Mouse (Mus musculus) spleen, postnatal 10 days (tissue): ENCODE measurements around the gene Mgll.

Source experiments
- DNase-seq, 2 experiments: peaks; one replicate each; pipeline ENCODE4 v3.0.0; 2021 to 2022; ENCODE audit warnings: low spot score in 2 of 2

The Mgll gene

GRCm38 (mm10) chr6:88769723-88770122, 45.5 kb downstream of the Mgll start:
- DNase-seq = no peak

GRCm38 (mm10) chr6:88770300-88770904, 46.2 kb downstream of the Mgll start:
- peak in 1 of 2 experiments; percentile 16 for DNase-seq

DNA sequence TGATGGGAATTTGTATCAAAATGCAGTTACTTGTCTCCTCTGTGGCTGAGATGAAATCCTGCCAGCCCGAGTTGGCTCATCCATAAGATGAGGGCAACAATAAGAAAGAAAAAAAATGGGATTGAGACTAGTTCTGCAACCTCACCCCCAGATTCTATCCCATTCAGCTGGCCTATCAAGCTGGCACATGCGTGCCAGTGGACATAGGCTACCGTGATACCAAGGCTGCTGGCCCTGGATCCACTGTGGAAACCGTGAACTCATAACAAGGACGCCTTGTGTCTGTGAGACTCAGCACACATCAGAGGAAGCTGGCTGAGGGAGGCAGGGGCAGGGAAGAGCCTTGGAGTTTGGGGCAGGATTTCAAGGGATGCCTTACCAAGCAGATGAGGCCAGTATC, 46.8 kb downstream of the Mgll start:
- DNase-seq = no peak

DNA sequence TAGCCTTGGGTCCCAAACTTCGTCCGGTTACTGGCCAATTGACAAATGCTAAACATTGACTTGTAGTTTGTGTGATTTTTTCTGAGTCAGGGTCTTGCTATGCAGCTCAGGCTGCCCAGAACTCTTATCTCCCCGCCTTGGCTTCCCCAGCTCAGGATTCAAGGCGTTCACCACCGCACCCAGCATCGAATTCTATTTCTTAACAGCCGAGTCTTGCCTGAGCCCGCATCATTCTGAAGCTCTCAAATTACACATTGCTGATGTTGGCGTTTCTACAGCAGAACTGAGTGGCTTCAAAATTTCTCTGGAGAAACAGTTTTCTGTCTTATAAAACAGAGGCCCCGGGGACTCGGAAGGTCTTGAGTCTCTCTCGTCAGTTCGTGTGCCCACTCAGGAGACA, 47.8 kb downstream of the Mgll start:
- no peak for DNase-seq

GRCm38 (mm10) chr6:88774055-88774454, 49.8 kb downstream of the Mgll start:
- no peak for DNase-seq

GRCm38 (mm10) chr6:88775267-88775666, 51.1 kb downstream of the Mgll start:
- no peak for DNase-seq

DNA sequence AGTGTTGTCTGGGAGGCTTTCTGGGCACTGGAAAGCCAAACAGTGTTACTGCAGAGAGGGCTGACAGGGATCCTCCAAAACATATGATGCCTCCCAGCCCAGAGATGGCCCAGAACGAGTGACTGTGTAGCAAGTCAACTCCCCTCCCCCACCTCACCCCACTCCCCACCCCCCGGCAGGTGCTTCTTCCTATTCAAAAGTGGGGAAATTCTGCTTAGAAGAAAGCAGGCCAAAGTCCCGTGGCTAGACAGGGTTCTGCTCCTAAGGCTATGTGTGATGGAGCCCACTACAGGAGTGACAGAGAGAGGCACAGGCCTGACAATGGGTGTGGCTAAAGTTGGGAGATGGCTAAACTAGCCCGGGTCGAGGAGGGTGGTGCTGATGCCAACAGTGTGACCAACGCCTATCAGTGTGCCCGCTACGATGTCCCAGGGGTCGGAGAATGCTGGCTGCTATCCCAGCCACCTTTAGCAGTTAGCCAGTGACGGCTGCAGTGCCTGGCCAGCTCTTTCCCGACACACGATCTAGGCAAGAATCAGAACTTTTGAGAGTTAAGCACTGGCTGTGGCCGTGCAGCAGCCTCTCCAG, 52.2 kb downstream of the Mgll start:
- no peak for DNase-seq

- DNase-seq = no peak
Observed at GRCm38 (mm10) chr6:88776964-88777363, 52.8 kb downstream of the Mgll start.

DNA sequence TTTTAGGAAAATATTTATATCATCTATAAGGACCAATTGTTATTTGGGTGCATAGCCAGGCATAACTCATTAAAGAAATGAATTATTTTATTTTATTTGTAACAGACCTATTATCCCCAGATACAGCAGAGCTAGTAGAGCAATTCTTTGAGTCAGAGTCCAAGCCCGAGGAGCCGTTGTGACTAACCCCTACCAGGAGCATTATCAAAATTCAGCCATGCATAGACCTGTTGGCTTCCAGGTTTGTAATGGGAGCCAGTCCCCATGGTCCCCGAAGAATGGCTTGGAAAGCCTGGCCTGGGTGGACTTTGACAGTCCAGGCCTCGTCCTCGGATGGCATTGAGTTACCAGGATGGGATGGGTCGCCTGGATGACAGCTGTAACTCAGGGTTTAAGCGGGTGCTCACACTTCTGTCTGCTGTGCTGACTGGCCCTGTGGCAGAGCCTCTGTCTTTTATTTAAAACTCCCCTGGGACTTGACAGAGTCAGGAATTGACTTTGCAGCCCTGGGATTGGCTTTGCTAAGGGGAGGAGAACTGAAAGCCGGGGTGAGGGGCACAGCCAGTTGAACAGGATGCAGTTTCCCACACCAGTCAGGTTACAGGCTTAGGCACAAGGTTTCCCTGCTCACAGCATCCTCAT, 54.0 kb downstream of the Mgll start:
- no peak for DNase-seq

GRCm38 (mm10) chr6:88779755-88780154, 55.5 kb downstream of the Mgll start:
- DNase-seq = no peak

- DNase-seq = peak in 1 of 2 experiments; percentile 28
Observed at GRCm38 (mm10) chr6:88781919-88782318, 57.7 kb downstream of the Mgll start.

DNA sequence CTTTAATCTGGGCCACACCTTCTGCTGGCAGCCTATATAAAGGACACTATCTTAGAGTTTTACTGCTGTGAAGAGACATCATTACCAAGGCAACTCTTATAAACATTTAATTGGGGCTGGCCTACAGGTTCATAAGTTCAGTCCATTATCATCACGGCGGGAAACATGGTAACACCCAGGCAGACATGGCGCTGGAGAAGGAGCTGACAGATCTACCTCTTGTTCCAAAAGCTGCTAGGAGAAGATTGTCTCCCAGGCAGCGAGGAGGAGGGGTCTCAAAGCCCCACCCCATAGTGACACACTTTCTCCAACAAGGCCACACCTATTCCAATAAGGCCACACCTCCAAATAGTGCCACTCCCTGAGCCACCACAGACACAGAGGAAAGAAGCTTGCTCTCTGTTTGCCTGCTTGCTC, 58.8 kb downstream of the Mgll start:
- peak; percentile 65 to 82 for DNase-seq

- no peak for DNase-seq
Observed at GRCm38 (mm10) chr6:88784691-88785173, 60.5 kb downstream of the Mgll start.

DNA sequence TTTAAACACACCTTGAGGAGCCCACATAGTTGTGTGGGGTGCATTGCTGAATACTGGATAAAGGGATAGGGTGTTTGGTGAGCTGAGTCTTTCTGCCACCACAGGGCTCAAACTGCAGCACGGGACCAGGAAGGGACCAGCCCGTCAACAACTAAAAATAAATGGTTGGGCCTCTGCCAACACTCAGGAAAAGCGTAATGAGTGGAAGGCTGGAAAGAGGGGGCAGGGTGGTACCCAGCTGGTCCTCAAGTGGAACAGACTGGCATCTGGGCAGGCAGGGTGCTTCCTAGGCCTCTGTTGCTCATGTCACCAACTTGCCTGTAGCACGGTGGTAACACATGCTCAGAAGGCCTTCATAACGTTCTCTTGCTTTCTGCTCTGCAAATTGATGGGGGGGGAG, 61.1 kb downstream of the Mgll start:
- DNase-seq = no peak

GRCm38 (mm10) chr6:88785781-88786542, 61.8 kb downstream of the Mgll start:
- no peak for DNase-seq

- no peak for DNase-seq
Observed at GRCm38 (mm10) chr6:88786732-88787445, 62.7 kb downstream of the Mgll start.

GRCm38 (mm10) chr6:88787496-88787895, 63.3 kb downstream of the Mgll start:
- DNase-seq = no peak

GRCm38 (mm10) chr6:88788219-88788618, 64.0 kb downstream of the Mgll start:
- no peak for DNase-seq

GRCm38 (mm10) chr6:88791299-88791698, 67.1 kb downstream of the Mgll start:
- DNase-seq = no peak

- no peak for DNase-seq
Observed at GRCm38 (mm10) chr6:88792147-88792691, 68.0 kb downstream of the Mgll start.

GRCm38 (mm10) chr6:88793243-88793642, 69.0 kb downstream of the Mgll start:
- DNase-seq = no peak
